Mouse (Mus musculus): ENCODE measurements around the gene Orc4.
"Not testable (repeated sequence)": the region's sequence is repeated elsewhere in the genome, so short reads cannot be mapped to it uniquely, and the experiment has no call there.

The Orc4 gene

GRCm38 (mm10) chr2:48950252-48950315, at the start of gene Orc4:
TSS of gene Orc4 (minus strand) at chr2:48950277.
- no peak for DNase-seq

GRCm38 (mm10) chr2:48990322-48990721, 40.2 kb upstream of the Orc4 start:
- no peak for DNase-seq

GRCm38 (mm10) chr2:48978920-48979319, 28.8 kb upstream of the Orc4 start:
- no peak for DNase-seq

GRCm38 (mm10) chr2:48956591-48956990, 6.5 kb upstream of the Orc4 start:
- DNase-seq, result no peak

- peak in 1 of 2 experiments; percentile 11 for DNase-seq
These were observed 321 bp upstream of the Orc4 start for GRCm38 (mm10) chr2:48950316-48950880.

- peak; percentile 55 to 57 for DNase-seq
These were observed 280 bp downstream of the Orc4 start for GRCm38 (mm10) chr2:48949743-48950251.

GRCm38 (mm10) chr2:48948841-48949584, 1.1 kb downstream of the Orc4 start, which contains the start of gene Mbd5:
TSS of gene Mbd5 (plus strand) at chr2:48949508.
- peak; percentile 96 to 99 for DNase-seq

- DNase-seq, result no peak
These were observed 2.3 kb downstream of the Orc4 start for GRCm38 (mm10) chr2:48947761-48948160.

- DNase-seq, result no peak
These were observed 15.0 kb downstream of the Orc4 start for GRCm38 (mm10) chr2:48935058-48935457.

GRCm38 (mm10) chr2:48915832-48916231, 34.2 kb downstream of the Orc4 start:
- no peak for DNase-seq

GRCm38 (mm10) chr2:48914185-48914584, 35.9 kb downstream of the Orc4 start:
- no peak for DNase-seq

GRCm38 (mm10) chr2:48908866-48909265, 41.2 kb downstream of the Orc4 start:
- peak in 1 of 2 experiments; percentile 21 for DNase-seq

GRCm38 (mm10) chr2:48895186-48895585, 54.9 kb downstream of the Orc4 start:
- no peak for DNase-seq

GRCm38 (mm10) chr2:48885945-48886344, 64.1 kb downstream of the Orc4 start:
- peak; percentile 56 to 72 for DNase-seq

GRCm38 (mm10) chr2:48868199-48868913, 81.7 kb downstream of the Orc4 start:
- DNase-seq, result no peak

- DNase-seq, result not testable (repeated sequence)
These were observed 84.5 kb downstream of the Orc4 start for GRCm38 (mm10) chr2:48865596-48865995.
